Mouse (Mus musculus) frontal cortex, adult (tissue): ENCODE measurements around the gene Il13.

ENCODE experiments used
- ATAC-seq: cut with Nextera tagmentation; 2 replicates; pipeline ENCODE4 v1.9.2; 2017; ENCODE audit warnings: mild to moderate bottlenecking, moderate library complexity, mixed read lengths; ENCODE audit not compliant: low TSS enrichment

Gene Il13

DNA sequence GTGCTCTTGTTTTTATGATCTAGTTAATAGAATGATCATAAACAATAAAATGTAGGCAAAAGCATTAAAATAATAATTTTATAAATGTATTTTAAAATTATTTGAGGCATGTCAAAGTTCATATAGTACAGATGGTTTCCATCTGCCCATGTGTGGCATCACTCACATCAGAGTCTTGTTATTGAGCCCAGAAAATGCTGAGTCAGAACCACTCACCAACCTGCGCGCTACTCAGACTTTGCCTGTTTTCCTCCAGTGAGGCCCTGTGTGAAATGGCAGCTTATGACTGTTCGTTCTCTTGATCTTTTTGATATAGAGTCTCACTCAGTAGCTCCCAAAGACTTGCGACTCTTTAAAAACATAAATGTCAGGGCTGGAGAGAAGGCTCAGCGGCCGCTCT is 49.0 kb downstream of the Il13 start:
- ATAC-seq: no peak

DNA sequence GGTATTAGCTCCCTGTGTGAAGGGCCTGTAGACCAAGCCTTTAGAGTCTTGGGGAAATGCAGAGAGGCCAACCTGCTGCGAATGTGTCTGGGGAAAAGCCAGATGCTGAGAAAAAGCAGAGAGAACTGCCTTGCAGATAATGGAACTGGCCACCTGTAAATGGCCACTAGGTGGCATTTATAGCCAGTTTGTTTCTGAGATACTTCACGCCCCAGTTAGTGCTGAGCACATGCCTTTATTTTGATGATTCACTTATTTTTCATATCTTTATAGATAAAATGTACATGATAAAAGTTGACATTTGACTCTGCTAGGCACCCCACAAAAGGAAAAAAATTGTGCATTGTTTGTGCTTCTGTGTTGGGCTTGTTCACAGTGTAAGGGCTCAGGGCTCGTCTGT is 49.7 kb downstream of the Il13 start:
- peak; percentile 78; the same call in 1 of the 2 replicates for ATAC-seq

DNA sequence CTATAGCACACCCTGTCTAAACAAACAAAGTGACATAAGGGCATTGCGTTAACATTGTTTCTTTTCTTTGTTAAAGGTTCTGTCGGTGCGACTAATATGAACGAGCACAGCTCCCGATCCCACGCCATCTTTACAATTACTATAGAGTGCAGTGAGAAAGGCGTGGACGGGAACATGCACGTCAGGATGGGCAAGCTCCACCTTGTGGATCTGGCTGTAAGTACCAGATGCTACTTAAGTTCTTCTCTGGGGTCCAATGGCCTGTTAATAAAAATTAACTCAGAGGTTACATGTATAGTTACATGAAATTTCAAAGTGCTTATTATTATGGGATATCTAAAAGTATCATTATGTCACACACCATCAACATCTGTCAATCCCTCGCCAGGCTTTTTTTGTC is 51.4 kb downstream of the Il13 start:
- no peak for ATAC-seq
